Mouse (Mus musculus): ENCODE data around the gene Olfr850. TPM values are rescaled to one million over a fixed set of nuclear protein-coding genes. Genes with fewer than 3 reads are reported as not detected.

Olfr850 gene
- not detected in 3 replicates for total RNA-seq (2017)

DNA sequence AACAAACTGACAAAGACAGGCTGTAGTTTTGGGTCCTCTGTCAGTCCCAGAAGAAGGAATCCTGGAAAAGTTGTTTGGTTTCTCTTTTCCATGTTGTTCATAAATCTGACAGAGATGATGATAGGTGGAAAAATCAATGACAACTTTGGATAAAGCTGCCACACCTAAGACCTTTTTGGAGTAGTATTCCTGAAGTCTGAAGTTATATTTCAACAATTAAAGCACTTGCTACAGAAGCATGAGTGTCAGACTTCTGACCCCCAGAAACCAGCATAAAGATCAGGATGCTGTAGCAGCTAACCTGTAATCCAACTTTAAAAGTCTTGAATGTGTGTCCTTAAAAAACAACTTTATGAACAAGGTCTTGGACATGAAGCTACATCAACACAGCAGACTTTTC, at the start of gene Olfr850:
TSS of gene Olfr850 (minus strand) at position 101 of the 400 bp plus-strand sequence.
- ATAC-seq (replicated peaks; ENCODE audit: insufficient number of reproducible peaks, low FRiP score, low TSS enrichment, poor library complexity, severe bottlenecking): no peak

DNA sequence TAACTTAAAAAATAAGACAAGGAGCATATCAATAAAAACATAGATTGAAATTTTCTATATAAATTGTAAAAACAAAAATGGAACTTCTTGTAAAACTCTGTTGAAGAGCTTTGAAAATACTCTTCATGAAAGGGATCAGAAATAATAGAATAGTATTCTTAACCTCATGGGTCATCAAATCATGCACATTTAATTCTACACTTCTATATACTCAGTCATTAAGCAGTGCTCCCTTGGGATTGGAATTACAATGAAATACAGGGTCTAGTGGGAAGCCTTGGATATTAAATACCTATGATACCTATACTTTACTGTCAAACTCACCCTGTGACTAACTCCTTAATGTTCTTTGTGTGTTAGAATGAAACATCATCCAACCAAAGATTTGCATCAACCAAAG, 14.9 kb upstream of the Olfr850 start, which contains the start of gene Olfr851:
TSS of gene Olfr851 (plus strand) at position 301 of the 400 bp plus-strand sequence.
- ATAC-seq (replicated peaks; ENCODE audit: insufficient number of reproducible peaks, low FRiP score, low TSS enrichment, poor library complexity, severe bottlenecking): no peak

GRCm38 (mm10) chr9:19439966-19440365, 38.1 kb downstream of the Olfr850 start, which contains the start of gene Olfr849:
Gene Olfr849, plus strand, starts transcription at chr9:19440266.
- ATAC-seq (replicated peaks; ENCODE audit: insufficient number of reproducible peaks, low FRiP score, low TSS enrichment, poor library complexity, severe bottlenecking): no peak

Other genes with a start within 250 kb of the Olfr850 start
- not detected in 3 replicates for gene Olfr843, start 226.3 kb downstream of the Olfr850 start, total RNA-seq (2017)
- gene Olfr844, start 161.9 kb downstream of the Olfr850 start, total RNA-seq (2017): not detected in 3 replicates
- not detected in 3 replicates for gene Olfr845, start 141.8 kb downstream of the Olfr850 start, total RNA-seq (2017)
- gene Olfr846, start 114.2 kb downstream of the Olfr850 start, total RNA-seq (2017): not detected in 3 replicates
- not detected in 3 replicates for gene Olfr847, start 99.6 kb downstream of the Olfr850 start, total RNA-seq (2017)
- gene Olfr849, start 38.0 kb downstream of the Olfr850 start, total RNA-seq (2017): not detected in 3 replicates
- gene Olfr851, start 15.0 kb upstream of the Olfr850 start, total RNA-seq (2017): not detected in 3 replicates
- gene Olfr853, start 62.8 kb upstream of the Olfr850 start, total RNA-seq (2017): not detected in 3 replicates
- not detected in 3 replicates for gene Olfr854, start 89.1 kb upstream of the Olfr850 start, total RNA-seq (2017)
- gene Olfr855, start 104.4 kb upstream of the Olfr850 start, total RNA-seq (2017): not detected in 3 replicates
- 29.2 to 32.8 TPM (median 31.3 TPM) in 3 replicates for gene Zfp317, start 143.9 kb upstream of the Olfr850 start, total RNA-seq (2017)
- not detected in 3 replicates for gene Olfr857, start 231.2 kb upstream of the Olfr850 start, total RNA-seq (2017)